Mouse (Mus musculus): Measurements from ENCODE around the gene Ube2o.

DNA sequence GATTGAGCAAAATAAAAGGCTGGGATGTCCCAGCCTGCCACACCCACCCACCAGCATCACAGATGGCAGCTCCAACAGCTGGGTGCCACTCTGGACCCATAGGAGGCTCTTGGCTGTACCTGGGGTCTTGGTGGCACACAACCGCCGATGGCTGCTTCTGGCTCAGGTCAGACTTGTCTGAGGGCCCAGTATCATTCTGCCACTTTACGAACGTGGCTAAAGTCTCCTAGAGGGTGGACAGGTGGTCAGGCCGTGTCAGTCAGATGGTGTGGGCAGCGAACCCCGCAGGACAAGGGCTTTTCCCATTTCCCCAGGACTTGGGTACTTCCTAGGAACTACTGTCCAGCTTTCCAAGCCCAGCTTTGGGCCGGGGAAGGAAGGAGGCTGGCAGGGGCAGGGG, 19.9 kb upstream of the Ube2o start:
- TF ChIP-seq GATA1 (IDR thresholded peaks at IDR 0.05; ENCODE audit: low read length): no peak
- TF ChIP-seq TAL1 (IDR thresholded peaks at IDR 0.05; ENCODE audit: low read length): no peak

Data from erythroblast, embryonic 14.5 days (primary cell).